Mouse (Mus musculus) MN1 (cell line): ENCODE results near the gene Myo6.
A peak's percentile ranks its signal among the peaks of the same experiment; 100 is the strongest.

Source experiments
- DNase-seq: peaks from one replicate; pipeline ENCODE4 v3.0.0-alpha.2; 2016; ENCODE audit warnings: low spot score

Gene Myo6

DNA sequence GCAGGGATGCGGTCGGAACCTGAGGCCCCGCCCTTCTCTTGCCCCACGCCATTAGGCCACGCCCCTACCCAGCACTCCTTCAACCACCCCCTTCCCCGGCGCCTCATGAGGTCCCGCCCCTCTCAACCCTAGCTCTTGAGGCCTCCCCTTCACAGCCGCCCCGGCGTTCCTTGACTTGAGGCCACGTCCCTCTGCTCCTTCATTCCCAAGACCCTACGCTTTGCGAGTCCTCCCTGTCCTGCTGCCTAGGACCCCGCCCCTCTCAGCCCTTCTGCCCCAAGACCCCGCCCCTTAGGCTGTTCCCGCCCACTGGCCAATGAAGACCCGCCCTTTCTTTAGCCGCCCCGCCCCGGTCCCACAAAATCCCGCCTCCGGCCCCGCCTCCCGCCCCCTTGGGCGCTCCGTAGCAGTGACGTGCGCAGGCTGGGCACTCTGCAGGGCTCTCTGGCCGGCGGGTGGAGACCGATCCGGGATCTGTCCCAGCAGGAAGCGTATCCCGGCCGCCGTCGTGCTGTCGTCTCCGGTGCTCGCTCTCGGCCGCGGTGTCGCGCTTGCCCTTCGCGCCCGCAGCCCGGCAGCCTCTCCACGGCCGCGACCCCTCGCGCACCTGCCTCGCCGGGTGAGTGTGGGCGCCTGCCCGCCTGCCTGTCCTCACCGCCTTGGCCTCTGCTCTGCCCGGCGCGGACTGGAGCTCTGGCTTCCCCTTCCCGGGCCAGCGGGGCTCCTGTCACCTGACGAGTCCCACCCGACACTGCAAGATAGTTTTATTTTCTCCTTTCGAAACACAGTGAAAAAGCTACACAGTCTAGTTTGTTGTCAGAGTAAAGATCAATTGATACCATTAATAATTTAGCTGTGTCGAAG, at the start of gene Myo6:
Gene Myo6 (plus strand): TSS at position 421 of the 864 bp plus-strand sequence.
- peak; percentile 92 for DNase-seq

DNA sequence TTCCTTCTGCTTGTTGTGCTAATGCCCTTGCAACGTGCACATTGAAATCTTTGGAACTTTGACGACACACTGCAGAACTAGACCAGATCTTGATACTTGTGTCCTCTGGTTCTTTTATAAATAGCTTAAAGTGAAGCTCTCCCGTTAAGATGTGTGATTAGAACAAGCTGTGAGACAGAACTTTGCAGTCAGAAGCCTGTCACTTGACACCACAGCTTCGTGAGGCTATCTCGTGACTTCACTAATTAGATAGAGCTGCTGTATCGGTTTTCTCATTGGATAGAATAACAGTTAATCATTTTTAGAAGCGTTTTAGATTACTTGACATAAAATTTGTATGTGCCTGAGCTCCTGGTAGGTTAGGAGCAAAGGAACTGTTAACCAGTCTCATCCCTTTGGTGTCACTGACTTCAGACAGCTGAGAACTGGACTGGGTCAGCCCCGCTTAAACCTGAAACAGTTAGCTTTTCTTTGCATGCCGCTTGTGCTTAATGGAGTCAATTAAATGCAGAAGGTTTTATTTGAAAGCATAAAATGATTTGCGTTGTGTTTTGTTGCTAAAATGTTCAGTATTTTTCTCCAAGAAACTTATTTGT, 18.7 kb upstream of the Myo6 start:
- DNase-seq, result no peak

DNA sequence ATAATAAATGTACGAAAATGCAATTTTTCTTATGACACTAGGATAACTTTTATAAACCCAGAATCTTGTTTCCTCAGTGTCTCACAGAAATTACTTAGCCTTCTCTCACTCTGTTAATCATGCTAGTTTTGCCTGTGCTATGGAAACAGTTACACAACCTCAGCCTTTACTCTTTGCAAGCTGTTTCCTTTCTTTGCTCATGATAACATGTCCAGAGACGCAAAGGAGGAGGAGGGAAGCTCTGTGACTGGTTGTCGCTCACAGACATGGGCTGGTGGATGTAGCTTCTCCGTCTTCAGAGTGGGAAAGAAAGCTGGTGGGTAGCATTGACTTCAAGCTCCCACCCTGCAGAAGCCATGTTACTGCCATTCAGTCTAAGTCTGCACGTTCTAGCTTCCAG, 15.2 kb upstream of the Myo6 start:
- no peak for DNase-seq

DNA sequence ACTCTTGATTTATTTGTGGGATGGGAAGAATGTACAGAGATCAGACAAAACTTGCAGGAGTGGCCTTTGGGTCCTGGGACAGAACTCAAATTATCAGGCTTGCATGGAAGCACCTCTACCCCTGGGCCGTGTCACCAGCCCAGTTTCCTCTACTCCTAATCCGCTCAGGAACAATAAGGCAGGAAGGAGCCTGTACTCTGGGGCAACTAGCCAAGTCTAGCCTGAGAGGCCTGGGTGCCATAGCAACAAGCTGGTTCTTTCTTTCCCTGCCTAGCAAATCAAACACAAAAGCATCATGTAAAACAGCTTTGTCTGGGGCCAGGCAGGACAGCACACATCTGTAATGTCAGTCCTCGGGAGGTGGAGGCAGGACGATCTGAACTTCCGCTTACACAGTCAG, 9.6 kb upstream of the Myo6 start:
- DNase-seq, result peak; percentile 56

DNA sequence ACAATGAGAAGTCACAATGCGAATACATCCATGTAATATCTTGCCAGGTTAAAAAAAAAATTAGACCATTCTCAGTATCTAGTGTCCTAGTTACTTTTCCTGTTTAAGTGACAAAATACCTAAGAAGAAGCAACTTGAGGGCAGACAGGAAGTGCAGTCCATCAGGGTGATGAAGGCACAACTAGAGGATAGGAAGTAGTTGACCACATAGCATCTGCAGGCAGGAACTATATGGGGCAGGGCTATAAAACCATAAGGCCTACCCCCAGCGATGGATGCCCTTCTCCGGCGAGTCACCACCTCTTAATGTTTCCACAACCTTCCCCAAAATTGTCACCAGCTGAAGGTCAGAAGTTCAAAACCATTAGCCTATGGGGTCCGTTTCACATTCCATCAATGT, 8.1 kb upstream of the Myo6 start:
- no peak for DNase-seq

DNA sequence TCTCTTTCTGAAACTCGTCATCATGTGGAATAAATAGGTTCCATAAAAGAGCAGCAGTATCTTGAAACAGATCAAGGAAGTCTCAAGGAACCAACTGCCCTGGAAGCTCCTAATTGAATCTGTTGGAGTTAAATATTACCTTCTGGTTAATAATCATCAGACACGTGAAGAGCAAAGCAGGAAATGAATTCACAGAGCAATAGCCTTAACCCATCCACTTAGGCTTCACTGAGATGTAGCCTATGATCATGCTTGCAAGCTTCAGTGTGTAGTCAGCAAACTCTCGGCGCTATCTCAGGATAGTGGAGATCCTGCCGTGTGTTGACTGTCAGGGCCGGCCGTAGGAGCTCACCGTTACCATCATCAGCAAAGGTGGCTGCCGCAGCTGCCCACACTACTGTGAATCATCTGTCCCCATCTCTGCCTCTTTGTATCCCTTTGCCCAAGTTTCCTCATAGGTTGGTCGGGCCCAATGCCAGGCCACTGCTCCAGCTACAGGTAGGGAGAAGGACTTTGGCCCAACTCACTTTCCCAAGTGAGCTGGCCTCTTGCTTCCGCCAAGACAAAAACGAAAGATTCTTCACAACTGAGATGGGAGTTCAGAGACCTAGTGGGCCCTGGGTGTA, 6.9 kb upstream of the Myo6 start:
- DNase-seq, result no peak

DNA sequence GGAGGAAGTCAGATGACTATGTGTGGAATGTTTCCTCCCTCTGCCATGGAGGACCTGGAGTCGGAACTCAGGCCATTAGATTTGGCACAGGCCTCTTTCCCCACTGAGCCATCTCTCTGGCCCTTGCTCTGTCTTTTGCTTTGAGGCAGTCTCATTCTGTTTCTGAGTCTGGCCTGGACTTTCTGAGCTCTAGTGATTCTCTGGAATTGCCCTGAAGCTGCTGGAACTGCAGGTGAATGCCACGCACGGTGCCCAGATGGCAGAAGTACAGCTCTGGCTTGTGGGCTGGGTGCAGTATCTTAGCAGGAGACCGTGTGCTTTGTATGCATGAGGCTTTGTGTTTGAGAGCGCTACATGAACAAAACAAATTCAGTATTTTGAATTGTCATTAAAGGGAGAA, 5.9 kb upstream of the Myo6 start:
- no peak for DNase-seq

DNA sequence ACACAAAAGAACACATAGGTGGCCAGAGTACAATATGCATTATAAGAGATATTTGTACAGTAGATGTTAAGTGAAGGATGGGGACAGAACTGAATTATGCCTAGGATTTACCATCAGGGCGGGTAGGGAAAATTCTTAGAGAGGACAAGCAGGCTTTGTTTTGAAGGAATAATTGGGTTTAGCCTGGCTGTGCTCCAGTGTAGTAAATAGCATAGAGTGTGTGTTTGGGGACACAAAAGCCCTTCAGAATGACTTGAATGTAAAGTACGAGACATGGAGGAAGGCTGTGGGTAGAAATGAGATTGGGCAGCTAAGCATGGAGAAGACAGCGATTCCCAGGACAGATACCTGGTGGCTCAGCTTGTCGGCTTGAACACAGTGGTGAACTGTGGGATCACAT, 3.4 kb upstream of the Myo6 start:
- no peak for DNase-seq

DNA sequence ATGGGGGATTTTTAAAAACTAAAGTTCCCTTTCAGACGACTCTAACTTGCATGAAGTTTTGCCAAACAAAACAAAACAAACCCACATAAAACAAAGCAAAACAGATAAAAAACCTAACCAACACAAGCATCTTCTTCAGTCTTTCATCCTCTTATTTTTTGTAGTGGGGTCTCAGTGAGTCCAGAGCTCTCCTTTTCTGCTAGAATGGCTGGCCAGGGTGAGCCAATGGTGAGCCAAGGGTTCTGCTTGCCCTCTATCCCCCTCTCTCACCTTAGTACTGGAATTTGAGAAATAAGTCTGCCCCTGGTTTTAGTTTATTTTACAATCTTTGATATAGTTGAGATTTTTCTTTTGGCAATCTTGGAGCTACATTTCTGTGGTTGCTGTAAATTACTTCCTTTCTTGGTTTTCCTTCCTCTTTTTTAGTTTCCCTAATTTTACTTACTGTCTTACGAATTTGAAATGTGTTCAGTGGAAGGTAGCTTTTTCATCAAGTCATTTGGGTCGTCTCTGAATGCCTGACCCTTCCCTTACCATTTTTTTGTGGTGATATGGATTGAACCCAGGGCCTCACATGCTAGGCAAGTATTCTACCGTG, 1.6 kb upstream of the Myo6 start:
- no peak for DNase-seq

DNA sequence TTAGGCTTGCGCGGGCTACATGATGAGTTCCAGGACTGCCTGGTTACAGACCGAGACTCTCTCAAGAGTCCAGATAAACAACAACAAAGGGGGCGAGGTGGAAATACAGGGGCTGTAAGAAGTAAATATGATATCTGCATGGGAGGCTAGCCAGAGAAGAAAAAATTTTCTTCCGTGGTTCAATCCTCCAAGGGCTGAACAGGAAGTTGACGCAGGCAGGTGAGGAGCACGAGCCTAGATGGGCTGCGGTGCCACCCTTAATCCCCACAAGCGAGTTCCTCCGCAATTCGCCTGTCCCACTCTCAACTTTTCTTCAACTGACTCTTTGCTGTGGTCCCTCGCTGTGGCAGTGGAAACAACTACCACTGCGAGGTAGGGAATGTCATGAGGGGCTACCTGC, 640 bp upstream of the Myo6 start:
- peak; percentile 45 for DNase-seq

DNA sequence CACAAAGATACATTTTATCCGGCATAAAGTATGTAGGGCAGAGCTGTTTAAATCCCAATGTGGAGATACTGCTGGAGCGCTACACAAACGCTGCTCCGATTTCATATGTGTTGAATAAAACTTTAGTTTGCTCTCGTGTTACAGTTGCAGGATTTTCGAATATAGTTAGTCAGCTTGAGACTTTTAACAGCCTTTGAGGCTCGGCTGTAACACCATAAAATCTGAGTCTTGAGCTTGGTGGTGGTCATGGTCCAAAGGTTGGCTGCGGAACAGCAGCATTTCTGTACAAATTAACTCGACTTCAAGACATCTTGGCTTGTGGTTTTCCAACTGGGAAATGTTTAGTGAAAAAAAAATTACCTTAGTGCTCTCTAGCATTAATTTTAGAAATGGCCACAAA, 859 bp downstream of the Myo6 start:
- DNase-seq, result no peak

DNA sequence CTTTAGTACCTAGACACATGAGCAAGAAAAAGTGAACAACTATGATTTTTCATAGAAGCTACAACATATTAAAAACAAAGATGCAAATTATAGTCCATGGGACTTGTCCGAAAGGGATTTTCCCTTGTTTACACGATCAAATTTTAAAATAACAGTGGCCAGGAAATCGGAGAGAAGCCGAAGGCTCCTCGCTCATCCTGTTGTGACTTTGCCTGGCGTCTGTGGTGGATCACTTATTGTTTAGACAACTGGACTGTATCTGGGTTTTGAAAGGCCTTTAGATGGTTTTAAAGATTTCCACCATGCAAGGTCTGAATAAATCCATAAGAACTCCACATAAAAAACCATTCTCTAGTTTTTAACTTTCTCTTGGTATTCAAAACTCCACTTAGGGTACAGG, 1.6 kb downstream of the Myo6 start:
- no peak for DNase-seq

DNA sequence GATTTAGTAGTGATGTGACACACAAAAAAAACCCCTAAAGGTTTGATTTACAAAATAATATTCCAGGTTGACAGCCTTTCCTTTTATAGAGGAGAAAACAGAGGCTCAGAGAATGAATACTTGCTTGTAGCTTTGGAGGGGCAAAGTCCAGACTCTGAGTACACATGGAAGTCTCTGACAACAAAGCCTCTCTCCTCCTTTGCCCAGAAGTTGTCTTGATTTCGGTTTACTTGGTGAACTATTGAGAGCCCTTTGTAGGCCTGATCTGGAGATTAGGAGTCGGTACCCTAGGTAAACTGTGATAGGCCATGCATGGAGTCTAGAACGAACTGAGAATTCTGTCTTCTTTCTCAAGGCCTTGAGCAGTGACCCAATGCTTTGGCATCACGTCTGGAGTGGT, 2.3 kb downstream of the Myo6 start:
- no peak for DNase-seq

DNA sequence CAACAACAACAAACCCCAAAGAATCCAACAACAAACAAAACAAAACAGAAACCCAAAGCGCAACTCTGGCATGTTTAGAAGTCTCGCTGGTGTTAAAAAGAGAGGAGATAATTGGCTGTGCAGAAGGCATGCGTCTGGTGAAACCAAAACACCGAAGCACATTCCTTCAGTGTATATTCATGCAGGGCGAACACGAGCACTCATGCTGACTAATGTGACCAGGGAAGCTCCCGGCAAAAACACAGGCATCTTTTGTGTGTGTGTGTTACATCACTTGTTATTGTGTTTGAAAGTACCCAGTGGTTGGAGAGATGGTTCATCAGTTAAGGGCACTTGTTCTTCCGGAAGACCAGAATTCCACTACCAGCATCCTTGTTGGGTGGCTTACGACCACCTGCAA, 4.7 kb downstream of the Myo6 start:
- no peak for DNase-seq

DNA sequence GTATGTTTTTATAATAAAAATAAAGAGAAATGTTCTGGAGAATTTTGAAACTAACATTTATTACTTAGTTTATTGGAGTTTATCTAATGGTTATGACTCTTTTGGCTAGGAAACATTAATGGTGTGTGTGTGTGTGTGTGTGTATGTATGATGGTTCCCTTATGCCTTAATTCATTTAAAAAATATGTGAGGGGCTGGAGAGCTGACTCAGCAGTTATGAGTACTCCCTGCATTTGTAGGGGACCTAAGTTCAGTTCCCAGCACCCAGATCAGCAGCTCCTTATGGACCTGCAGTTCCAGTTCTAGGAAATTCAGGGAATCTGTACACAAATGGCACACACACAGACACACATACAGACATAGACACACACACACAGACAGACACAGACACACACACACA, 6.4 kb downstream of the Myo6 start:
- no peak for DNase-seq

DNA sequence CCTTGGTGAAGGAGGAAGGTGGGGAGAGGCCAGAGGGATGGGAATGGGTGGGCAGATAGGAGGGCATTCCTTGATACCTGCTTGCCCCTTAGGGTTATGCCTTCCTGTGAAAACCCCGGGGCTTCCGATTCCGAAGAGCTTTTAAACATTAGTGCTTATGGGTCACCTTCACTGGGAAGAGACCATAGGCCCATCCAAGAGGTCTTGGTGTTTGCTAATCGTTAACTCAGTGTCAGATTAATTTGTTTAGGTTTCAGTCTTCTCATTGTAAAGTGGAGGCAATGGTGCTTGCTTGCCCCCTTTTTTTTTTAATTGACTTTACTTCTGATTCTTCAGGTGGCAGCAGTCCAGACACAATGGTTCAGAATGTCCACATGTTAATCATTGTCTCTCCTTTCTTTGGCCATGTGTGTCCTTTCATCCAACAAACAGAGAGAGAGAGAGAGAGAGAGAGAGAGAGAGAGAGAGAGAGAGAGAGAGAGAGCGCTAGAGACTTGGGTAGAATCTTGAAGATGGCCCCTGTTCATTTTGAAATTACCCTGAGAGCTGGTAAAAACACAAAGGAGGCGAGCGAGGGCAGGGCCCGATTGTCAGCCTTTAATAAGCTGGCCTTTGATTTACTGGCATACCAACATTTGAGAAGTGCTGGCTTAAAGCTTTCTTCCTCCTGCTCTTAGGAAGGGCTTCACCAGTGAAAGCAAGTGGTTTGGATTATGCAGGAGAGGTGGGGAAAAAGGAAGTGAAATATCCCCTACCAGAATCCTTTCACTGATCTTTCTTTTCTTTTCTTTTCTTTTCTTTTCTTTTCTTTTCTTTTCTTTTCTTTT, 7.8 kb downstream of the Myo6 start:
- DNase-seq, result peak; percentile 27

DNA sequence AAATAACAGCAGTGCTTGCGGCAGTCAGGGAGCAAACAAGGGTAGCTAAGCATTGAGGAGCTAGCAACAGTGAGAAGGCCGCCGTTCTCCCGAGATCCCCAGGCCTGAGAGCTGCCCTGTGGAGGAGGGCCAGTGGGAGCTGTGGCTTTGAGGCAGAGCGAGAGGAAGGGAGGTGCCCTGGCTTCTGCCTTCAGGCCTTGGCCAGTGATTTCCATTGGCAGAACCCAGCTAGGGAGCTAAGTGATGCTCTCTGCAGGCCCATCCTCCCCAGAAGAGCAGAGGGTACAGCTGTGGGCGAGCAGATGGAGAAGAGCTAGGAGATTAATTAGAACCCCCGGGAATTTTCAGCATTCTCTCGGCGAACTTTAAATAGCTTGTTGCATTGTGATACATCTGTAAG, 8.8 kb downstream of the Myo6 start:
- peak; percentile 56 for DNase-seq

DNA sequence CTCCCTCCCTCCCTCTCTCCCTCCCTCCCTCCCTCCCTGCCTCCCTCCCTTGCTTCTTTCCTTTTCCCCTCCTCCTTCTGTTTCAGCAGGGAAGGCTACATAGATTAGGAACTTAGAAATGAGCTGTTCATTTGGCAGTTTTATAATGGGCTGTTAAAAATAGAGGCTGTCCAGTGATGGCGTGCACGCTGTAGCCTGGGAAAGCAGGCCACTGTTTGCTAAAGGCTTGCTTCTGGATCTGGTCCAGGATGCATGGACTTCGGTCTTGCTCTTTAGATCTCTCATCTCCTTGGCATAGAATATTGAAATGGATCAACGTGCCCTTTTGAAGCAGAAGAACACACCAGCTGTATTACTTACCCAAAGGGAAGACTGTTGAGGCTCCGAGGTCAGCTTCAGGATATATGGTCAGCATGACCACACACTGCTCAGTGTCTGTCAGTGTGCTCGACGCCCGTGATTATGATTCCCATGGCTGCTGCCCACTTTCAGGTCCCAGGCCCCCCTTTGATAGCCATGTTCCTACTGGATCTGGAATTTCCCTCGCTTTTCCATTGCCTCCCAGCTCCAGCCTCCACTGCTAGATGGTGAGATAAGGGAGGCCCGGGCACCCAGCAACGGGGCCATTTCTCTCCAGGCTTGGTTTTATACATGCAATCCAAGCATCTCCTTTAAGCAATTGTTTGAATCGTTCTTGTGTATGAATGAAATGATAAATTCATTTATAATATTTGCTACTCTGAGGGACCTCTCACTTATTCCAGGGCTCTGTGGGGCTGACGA, 12.1 kb downstream of the Myo6 start:
- DNase-seq, result no peak

DNA sequence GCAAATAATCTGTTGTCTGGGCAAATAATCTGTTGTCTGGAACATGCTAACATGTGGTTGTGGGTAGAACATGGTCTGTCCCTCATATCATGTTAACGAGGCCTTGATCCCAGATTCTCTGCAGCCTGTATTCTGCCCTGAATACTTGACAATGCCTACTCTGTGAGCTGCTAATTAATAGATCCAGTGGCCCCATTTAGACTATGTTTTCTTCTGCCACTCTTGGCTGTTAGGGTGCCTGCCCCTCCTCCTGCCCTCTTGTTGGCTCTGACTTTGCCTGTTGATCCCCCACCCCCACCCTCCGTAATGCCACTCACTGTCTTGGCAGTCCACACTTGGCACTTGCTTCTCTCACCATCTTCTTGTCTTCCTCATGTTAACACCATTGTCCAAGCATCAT, 13.8 kb downstream of the Myo6 start:
- no peak for DNase-seq

DNA sequence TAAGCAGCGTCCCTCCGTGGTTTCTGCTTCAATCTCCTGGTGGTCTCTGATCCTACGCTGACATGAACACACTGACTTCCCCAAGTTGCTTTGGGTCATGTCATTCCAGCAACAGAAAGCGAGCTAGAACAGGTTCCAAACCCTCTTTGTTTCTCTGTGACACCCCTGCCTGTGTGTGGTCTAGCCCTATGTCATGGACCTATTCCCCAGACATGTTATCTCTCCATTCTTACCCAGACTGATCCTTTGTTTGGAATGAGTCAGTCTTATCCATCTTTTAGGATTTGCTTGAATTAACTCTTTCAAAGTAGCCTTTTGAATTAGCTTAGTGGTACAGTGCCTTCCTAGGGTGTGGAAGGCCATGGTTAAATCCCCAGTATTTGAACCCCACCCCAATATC, 14.9 kb downstream of the Myo6 start:
- DNase-seq, result no peak

DNA sequence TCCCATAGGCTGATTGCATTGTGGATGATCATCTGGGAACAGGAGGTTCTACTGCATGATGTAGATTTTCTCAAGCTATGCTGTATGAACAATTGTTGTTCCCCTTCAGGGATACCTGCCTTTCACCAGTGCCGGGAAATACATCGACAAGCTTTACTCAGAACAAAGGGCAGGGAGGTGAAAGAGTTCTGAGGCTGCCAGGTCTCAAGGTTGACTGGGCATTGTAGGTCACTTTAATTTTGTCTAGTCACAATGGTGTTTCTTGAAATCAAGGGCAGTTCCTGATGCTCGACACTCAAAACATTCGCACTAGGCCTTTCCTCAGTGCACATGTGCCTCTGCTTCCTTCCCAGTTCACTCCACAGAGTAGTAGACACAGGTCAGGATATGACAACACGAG, 15.9 kb downstream of the Myo6 start:
- DNase-seq, result no peak
